Mouse (Mus musculus) pancreas, adult 10 weeks (tissue): ENCODE results near the gene Prr29. TPM values are rescaled to one million over a fixed set of nuclear protein-coding genes. Genes with fewer than 3 reads are reported as not detected.

Experiments
- polyA plus RNA-seq: library from polyadenylated mRNA; stranded (reverse); fragments of 350-450 nt; fragmentation: Illumina TruSeq; extraction: RNeasy Lipid Tissue Mini Kit (QIAGEN cat#74804); gene quantifications from one replicate; pipeline ENCODE4 v1.2.3, GENCODE M21; 2015; ENCODE audit warnings: low read depth, low replicate concordance; ENCODE audit not compliant: insufficient read depth

Gene Prr29
- not detected for polyA plus RNA-seq

DNA sequence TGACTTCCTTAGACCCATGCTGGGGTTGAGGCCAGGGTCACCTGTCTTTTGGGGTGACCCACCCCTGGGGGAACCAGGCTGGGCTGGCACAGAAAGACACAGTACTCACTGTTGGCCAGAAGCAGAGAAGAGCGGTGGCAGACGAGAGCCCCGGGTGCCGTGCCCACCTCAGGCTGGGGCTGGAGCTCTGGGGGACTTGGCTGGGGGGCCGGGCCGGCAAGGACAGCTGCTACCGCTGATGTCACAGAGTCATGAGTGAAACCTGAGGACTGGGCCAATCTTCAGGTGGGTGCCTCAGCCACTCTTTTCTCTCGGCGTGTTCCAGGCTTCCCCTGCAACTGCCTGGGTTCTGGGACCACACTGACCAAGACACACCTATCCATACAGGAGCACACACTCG lies at the start of gene Prr29:
TSS of gene Prr29 (plus strand) at position 107 of the 400 bp plus-strand sequence.

GRCm38 (mm10) chr11:106353188-106353587 lies 12.1 kb upstream of the Prr29 start, which contains the start of gene Scn4a:
Gene Scn4a, minus strand, starts transcription at chr11:106353288.

DNA sequence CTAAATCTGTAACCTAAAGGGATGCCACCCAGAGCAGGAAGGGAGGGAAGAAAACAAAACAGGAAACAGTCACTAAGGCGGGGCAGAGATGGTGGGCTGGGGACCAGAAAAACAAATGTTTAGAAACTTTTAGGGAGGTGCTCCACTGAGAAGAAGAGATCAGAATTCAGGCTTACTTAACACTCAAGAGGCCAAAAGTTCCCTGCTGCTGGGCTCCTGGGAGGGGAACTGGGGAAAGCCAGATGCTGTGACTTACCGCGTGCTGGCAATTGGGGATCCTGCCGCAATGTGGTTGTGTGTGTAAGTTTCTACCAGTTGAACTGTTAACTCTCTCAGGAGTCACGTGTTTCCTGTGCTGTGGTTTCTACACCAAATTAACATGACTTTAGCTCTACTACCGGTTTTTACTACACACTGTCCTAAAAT lies 22.5 kb downstream of the Prr29 start, which contains the start of gene Icam2:
TSS of gene Icam2 (minus strand) at position 285 of the 426 bp plus-strand sequence.

Other genes with a start within 250 kb of the Prr29 start
- not detected for gene Gm10840, start 204.6 kb upstream of the Prr29 start, polyA plus RNA-seq
- 3.0 TPM for gene Limd2, start 204.6 kb upstream of the Prr29 start, polyA plus RNA-seq
- 2.8 TPM for gene Strada, start 163.3 kb upstream of the Prr29 start, polyA plus RNA-seq
- gene Ccdc47, start 149.1 kb upstream of the Prr29 start, polyA plus RNA-seq = 12.5 TPM
- 9.1 TPM for gene Ddx42, start 148.5 kb upstream of the Prr29 start, polyA plus RNA-seq
- 7.7 TPM for gene Ftsj3, start 109.4 kb upstream of the Prr29 start, polyA plus RNA-seq
- 24.6 TPM for gene Psmc5, start 109.3 kb upstream of the Prr29 start, polyA plus RNA-seq
- gene Smarcd2, start 92.5 kb upstream of the Prr29 start, polyA plus RNA-seq = 33.7 TPM
- gene Tcam1, start 88.8 kb upstream of the Prr29 start, polyA plus RNA-seq = not detected
- gene Gh, start 63.6 kb upstream of the Prr29 start, polyA plus RNA-seq = not detected
- 1.7 TPM for gene Cd79b, start 50.7 kb upstream of the Prr29 start, polyA plus RNA-seq
- gene Scn4a, start 12.2 kb upstream of the Prr29 start, polyA plus RNA-seq = not detected
- 16.8 TPM for gene Icam2, start 22.6 kb downstream of the Prr29 start, polyA plus RNA-seq
- 7.2 TPM for gene Ern1, start 122.4 kb downstream of the Prr29 start, polyA plus RNA-seq
- gene Tex2, start 248.0 kb downstream of the Prr29 start, polyA plus RNA-seq = 6.3 TPM